Mouse (Mus musculus): Measurements from ENCODE around the gene Ebp.
A peak's percentile ranks its signal among the peaks of the same experiment; 100 is the strongest.

Gene Ebp

DNA sequence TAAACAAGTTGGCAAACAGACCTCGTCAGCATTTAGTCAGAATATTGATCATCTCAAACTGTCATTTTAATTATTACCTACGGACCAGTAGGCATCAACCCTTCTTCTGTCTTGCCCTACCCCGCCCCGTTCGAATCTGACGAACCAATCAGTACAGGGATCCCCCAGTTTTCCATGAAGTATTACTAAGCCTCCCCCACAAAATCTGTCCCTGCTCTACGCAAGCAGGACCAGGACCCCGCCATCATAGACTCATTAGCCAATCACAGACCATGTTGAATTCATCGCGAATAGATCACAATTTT is at the start of gene Ebp:
Gene Ebp (minus strand): TSS at position 94 of the 305 bp plus-strand sequence.
- DNase-seq (ENCODE audit: low read depth, low spot score) = no peak

DNA sequence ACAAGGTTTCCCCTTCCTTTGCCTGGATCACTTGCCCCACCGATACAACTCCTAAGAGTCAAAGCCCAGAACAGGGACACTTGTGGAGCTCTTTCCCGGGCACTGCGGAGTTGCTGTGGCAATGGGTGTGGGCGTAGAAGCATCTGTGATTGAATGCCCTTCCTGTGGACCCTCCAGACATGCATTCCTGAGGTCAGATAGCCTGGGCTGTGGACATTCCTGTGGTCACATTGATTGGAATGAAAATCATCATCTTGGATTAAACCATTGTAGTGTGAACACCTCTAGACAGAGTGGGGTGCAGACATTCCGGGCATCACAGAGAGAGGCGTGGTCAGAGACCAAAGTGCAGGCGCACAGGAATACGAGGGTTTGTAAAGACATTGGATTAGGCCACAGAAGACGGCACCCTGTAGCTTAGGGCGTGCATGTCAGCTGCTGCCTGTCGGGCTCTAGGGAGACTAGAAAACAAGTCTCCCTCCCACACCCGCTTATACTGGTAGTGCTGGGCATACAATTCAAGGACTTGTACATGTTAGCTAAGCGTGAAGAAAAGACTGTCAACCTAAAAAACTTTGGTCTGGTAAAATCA is 45.6 kb upstream of the Ebp start:
- no peak for DNase-seq (ENCODE audit: low read depth, low spot score)

DNA sequence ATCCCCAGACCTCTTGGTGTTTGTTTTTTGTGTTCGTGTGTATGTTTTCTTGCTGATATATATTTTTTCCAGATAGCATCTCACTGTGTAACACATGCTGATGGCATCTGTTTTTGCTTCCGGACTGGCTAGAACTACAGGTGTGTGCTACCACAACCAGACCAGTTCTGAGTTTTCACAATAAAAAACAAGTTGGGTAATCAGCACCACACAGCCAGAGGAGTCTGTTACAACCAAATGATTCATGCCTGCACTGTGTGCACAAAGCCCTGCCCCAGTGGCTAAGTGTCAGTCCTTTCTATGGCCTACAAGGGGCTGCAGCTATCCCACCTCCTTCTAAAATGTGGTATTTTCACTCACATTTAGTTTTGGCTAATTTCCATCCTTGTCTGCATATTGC is 43.4 kb upstream of the Ebp start:
- DNase-seq (ENCODE audit: low read depth, low spot score) = no peak

DNA sequence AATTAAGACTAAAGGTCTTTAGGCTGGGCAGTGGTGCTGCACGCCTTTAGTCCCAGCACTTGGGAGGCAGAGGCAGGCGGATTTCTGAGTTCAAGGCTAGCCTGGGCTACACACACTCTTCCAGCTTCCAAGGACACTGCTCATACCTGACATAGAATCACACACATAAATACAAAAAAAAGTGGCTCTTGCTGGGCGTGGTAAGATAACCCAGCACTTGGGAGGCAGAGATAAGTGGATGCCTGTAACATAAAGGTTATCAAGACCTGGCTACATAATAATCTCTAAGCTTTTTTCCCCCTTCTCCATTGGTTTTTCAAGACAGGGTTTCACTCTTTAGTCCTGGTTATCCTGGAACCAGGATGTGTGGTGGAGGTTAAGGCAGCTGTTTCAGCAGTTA is 40.3 kb upstream of the Ebp start:
- no peak for DNase-seq (ENCODE audit: low read depth, low spot score)

DNA sequence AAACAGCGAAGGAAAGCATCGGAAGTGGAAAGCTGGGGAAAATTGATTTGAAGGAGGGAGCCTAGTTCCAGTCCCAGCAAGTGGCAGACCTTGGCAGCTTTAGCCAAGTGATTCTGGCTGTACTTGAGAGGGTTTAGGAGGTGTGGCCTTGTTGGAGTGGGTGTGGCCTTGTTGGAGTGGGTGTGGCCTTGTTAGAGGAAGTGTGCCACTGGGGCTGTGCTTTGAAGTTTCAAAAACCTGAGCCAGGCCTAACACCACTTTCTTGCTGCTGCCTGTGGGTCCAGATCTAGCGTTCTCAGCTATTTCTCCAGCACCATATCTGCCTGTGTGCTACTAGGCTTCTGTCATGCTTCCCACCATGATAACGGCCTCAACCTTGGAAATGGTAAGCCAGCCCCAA is 37.0 kb upstream of the Ebp start:
- no peak for DNase-seq (ENCODE audit: low read depth, low spot score)

DNA sequence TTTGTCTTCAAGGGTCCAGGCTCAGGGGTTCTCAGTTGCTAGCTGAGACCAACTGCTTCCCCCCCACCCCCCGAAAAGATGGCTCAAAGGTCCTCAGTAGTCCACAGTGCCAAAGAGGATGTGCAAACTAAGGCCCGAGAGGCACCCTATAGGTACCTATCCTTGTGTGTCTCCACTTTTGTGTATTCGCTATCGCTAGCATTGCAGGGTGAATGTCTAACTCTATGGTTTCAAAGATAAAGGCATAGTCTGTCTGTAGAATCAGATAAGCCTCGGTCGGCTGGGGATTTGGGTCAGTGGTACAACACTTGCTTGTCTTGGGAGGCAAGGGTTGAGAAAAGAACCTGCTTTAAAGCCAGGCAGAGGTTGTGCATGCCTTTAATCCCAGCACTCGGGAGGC is 30.2 kb upstream of the Ebp start:
- no peak for DNase-seq (ENCODE audit: low read depth, low spot score)

DNA sequence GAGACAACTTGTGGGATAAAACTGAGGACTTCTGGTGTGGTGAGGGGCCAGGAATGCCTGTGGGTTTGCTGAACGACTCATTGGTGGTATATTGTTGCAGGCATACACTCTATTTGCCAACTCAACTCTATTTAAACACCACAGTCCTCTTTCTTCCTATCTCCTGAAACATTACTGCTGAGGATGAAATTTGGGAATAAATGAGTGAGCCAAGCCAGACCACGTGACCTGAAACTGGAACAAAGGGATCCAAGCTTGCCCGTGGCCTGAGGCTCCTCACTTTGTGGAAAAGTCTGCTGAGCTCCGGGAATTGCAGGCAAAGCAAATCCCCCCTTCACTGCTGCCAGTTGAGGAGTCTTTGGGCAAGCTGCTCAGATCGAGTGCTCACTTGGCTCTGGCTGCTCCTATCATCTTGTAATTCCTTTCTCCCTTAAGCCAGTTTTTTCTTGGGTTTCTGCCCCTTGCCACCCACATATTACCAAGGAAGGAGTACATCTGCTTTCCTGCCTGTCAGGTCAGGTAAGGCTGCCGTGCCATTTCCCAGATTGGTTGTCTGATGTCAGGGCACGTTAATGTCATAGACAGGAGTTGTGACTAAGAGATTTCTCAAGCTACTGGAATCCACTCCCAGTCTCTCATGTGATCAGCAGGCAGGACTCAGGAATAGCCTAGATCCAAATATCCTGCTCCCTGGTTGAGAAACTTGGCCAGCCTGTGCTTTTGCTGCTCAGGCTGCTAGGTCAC is 29.5 kb upstream of the Ebp start:
- no peak for DNase-seq (ENCODE audit: low read depth, low spot score)

DNA sequence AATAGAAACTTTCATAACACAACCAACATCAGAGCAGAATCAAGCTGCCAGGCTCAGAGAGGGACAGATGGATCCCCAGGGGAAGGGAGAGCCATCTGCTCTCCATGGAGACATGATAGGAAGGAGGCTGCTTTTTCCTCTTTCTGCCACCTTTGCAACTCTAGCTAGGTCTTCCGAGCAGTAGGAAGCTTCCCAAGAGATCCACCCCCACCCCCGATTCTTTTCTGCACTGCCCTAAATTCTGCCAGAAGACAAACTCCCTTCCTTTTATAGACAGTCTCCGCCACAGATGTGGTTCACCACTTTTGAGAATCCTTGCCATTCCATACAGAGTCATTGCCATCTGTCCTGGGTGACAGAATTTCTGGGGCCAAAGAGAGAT is 29.0 kb upstream of the Ebp start:
- DNase-seq (ENCODE audit: low read depth, low spot score) = no peak

DNA sequence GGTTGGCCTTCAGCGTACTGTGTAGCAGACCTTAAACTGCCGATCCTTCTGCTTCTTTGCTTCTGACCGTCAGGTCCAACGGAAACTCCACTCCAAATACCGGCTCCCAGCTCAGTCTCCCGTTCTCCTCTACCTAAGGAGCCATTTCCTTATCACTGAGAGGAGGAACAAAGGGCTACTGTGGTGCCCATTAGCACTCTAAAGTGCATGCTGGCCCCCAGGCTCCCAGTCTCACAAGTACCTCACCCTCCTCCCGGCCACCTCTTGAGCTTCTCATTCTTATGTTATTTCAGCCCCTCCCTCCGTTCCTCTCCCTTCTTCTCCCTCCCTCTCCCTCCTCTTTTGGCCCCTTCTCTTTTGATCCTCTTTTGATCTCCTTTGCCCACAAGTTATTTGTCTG is 26.3 kb upstream of the Ebp start:
- DNase-seq (ENCODE audit: low read depth, low spot score) = no peak

DNA sequence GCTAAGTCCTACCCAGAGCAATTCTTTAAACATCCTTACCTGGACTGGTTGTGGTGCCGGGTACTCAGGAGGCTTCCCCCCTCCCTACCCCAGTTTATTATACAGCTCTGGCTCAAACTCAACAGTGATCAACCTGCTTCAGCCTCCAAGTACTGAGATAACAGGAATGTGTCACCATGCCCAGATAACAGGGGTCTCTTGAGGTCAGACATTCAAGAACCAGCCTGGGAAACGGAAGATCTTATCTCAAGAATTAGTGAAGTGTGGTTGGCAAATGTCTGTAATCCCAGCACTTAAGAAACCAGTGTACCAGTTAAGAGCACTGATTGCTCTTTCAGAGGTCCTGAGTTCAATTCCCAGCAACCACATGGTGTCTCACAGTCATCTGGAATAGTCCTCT is 24.8 kb upstream of the Ebp start:
- no peak for DNase-seq (ENCODE audit: low read depth, low spot score)

DNA sequence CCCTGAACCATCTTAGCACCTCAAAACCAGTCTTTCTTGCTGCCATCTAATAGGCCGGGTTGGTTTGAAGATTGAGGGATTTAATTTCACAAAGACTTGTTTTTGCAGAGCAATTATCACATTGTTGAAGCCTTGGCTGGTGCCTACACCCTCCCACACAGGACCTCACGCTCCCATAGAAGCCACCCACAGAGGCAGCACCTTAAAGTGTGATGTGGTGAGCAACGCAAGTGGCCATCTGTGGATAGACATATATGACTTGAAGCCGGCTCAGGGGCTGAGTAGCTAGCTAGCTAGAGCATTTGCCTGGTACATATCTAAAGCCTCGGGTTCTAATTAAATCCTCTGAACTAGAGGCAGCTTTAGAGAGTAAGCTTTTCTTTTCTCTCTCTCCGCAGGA is 24.1 kb upstream of the Ebp start:
- no peak for DNase-seq (ENCODE audit: low read depth, low spot score)

DNA sequence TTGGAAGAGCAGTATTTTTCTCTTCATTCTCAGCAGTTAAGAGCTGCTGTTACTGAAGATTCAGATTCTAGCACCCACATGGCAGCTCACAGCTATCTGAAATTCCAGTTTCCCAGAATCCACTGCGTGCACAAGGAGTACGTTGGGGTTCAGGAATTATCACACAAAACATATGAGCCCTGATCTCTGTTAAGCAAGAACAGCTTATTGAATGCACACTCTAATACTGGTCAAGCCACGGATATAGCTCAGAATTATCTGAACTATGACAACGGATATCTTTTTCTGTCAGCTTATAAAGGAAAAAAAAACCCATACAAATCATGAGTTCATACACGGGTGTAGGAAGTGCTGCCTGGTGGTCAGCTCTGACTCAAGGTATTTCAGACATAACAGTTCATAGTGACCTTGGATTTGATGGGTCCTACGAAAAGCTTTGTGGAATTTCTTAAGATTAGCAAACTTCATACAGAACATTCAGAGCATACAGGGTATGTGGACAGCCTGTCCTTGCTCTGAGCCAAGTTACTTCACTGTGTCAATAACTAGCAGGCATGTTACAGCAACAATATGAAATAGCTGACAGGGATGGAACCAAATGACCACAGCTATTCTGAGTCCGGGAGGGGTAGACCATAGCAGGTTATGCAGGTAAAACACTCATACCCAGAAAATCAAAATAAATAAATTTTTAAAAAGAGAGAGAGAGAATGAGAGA is 18.3 kb upstream of the Ebp start:
- DNase-seq (ENCODE audit: low read depth, low spot score) = no peak

DNA sequence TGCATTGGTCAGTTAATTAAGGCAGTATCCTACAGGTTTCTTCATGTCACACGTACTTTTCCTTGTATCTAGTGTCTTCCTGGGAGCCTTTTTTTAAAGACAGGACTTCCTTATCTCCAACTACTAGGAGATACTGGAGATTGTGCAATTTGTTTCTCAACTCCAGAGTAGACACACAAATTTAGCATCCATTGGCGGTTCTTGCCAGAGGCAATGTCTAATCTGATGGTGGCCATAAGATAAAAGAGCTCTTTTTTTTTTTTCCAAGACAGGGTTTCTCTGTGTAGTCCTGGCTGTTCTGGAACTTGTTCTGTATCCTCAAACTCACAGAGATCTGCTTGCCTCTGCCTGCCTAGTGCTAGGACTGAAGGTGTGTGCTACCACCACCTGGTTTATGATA is 16.4 kb upstream of the Ebp start:
- DNase-seq (ENCODE audit: low read depth, low spot score) = no peak

DNA sequence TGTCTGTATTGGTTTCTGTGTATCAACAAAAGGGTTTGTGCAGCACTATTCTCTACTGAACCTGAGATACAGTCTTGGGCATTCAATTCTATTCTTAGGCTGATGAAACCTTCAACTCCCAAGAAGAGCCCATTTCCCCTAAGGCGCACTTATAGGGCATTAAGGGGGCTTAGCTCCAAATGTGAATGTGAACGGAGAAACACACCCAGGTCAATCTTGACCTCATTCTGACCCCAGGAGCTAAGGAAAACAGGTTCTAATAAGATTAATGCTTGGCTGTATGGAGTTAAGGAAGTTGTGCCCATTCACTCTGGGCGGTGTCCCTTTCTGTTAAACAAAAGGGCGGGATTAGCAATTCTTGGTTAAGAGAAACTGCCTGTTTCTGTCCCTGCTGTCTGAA is 13.9 kb upstream of the Ebp start:
- no peak for DNase-seq (ENCODE audit: low read depth, low spot score)

DNA sequence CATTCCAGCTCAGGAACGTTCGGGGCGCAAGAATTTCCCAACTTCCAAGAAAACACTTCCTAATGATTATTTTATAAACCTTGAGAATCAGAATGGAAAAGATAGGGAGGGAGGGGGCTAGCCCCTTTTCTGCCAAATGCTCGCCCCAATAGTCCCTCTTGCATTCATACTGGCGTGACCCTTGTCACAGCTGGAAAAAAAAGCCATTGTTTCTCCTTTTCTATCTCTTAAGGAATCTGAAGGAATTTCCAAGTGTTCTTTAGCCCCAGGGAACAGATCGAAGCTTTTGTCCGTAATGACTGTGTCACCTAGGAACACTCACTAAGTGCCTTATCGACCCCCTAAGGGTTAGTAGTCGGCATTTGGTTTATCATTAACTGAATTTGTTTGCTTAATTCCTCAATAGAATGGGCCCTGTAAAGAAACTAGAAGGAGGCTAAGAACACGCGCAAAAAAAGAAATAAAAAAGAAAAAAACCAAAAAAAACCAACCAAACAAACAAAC is 13.4 kb upstream of the Ebp start:
- no peak for DNase-seq (ENCODE audit: low read depth, low spot score)

DNA sequence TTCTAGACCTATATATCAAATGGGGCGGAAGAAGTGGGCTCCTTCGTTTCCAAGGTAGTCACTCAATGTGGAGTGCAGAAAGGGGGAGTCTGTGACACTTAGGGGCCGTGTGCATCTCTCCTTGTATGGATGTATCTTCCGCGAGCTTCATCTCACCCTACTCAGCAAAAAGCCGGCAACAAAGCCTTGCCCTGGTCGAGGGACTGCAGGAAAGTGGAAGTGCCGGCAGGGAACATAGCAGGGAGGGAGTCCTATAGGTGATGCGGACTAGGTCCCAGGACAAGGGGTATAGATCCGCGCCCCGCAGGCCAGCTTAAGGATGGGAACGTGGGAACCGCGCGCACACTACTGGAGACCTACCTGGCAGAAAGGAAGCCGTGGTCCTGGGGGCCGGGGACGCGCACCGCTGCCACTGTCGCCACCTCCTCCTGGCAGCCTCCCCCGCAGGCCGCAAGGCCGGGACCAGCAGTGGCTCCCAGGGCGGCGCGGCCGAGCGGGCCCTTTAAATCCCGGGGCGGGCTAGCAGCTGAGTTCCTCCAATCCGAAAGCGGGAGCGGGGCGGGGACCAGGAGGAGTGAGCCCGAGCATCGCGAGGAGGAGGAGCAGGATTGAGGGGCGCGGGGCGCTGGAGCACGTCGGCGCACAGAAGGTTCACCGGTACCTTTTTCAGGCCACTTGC is 12.8 kb upstream of the Ebp start, which contains the start of gene Porcn:
Gene Porcn (minus strand): TSS at position 511 of the 679 bp plus-strand sequence.
- DNase-seq (ENCODE audit: low read depth, low spot score) = peak; percentile 74

DNA sequence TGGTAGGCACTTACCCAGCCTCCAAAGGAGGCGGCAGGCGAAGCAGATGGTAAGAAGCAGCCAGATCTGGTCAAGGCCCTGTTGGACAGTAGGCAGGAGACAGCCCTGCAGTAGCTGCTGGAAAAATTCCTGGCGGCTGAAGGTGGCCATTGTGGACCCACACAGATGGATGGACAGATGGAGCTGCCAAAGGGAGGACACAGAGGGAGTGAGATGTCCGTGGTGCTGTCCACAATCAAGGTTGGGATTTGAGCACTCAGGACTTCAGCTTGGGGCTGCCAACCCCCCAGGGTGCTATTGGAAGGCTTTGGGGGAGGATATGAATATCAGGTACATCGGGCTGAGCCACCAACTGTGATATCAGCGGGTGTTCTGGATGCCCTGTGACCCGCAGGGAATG is 12.2 kb upstream of the Ebp start:
- no peak for DNase-seq (ENCODE audit: low read depth, low spot score)

DNA sequence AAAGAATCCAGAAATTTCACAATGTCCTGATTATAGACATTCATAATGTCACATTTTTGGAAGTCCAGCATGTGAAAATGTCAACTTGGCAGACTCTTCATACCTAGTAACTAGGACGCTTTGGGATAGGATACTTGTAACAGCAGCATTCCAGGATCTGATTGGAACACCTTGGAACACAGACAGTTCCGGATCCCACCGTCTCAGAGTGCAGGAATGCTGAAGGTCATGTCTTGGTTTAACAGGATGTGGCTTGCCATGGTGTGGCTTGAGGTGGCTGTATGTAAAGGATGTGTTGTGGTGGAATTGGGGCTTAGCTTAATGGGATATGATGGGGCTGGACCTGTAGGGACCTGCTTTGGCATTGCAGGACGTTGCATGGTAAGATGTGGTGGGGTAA is 11.8 kb upstream of the Ebp start:
- no peak for DNase-seq (ENCODE audit: low read depth, low spot score)

DNA sequence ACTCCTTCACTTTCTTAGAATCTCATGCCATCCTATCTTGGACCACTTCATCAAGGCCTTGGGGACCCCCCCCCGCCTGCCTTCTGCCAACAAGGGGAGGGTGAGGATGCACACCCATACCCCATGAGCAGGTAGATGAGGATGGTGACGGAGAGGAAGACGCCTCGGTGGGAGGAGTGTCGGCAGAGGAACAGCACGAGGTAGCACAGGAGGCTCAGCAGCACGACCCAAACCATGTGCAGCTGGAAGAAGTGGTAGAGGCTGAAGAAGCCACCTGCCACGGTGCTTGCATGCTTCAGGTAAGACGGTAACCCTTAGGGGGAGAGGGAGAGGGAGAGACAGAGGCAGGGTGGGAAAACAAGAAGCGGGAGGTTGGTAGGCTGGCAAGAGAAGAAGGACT is 10.8 kb upstream of the Ebp start:
- DNase-seq (ENCODE audit: low read depth, low spot score) = no peak

DNA sequence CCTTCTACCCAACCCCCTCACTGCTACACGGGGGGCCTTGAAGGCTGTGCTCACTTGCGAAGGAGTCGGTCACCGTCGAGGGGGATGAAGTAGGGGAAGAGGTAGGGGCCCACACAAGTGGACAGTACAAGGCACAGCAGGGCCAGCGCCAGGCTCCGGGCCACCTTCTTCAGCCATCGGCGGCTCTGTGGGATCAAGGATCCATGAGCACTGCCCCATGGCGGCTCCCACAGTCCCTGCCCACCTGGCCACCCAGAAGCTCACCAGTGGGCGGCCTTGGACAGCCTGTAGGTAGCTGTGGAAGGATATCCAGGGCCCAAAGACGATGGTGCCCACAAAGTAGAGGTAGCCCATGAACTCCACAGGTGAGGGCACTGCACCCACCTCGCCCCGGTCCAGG is 9.8 kb upstream of the Ebp start:
- DNase-seq (ENCODE audit: low read depth, low spot score) = no peak

DNA sequence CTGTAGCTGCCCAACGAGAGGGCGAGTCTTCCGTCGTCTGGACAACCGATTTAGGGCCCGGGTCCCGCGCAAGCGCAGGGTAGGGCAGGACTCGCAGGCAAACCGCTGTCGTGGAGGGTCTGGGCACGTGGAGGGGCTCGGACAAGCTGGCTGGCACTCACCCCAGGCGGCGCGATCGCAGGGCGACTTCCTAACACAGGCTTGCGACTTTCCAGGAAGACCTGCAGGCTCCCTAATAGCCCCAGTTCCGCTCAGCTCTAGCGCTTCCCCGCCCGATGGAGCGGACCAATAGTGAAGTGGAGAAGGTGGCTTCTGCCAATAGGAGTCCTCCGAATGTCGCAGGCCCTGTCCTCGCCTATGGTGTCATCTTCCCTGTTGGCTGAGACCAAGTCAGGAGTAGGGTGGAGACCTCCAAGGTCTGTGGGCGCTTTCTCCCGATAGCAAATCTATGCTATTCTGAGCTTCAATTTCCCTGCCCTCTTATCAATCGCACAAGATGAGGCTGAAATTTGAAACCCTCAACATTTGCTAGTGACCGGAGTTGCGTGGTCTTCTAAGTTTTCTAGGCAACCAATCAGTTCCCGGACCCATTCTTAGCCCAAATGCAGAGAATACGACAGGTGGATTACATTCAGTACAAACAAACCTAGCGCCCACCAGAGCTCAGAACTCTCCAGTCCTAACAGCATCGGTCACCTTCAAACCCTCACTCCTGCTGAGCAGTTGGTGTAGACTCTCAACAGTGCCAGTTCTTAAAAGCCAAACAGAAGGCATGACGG is 483 bp downstream of the Ebp start:
- peak; percentile 84 for DNase-seq (ENCODE audit: low read depth, low spot score)

All from mesoderm, embryonic 11.5 days (tissue).